Mouse (Mus musculus): ENCODE data around the gene Rpgrip1. TPM values are rescaled to one million over a fixed set of nuclear protein-coding genes. Genes with fewer than 3 reads are reported as not detected.

Gene Rpgrip1
- total and polyA plus RNA-seq, 3 experiments, result 4.8 to 36.0 TPM; not detected in 1

DNA sequence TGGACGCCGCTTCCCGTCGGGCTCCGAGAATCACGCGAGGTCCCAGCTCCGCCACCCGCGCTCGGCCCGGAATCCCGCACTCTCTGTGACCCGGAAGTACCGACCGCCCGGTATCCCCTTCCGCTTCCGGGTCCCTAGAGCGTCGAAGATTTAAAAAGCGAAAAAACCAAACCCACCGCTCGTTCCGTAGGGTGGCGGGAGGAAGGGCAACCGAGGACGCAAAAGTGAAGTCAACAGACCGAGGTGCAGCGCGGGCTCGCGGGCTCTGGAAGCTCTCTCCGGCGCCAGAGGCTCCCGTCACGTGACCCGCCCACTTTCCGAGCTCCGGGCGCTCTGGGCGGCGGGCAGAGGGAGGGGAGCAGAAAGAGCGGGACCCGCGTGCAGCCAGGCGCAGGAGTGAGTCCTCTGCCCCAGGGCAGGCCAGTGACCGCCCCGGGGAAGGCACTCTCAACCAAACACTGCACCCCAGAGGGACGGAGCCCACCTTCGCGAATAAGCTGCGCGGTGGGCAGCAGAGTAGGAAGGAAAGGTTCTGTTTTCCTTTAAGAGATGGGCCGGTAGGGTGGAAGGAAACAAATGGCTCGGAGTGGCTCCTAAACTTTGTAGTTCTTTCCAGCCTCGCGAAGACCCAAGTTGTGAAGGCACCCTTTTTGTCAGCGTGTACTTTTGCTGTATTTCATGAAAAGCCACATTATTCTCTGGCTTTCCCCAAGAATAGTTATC is 86.8 kb downstream of the Rpgrip1 start, which contains the start of gene Supt16:
Gene Supt16 (minus strand): TSS at position 261 of the 723 bp plus-strand sequence.
- H3K4me1 ChIP-seq (ENCODE audit: control insufficient read depth in 1 of 2, insufficient read depth in 2 of 2, low read length in 2 of 2), result peaks cover 23 to 27% of the 10 kb centered on the region in 2 experiments
- peak within 1 kb of the TSS; percentile 100 for H3K27ac ChIP-seq (ENCODE audit: control insufficient read depth, low read depth, low read length)
- peaks cover 45% of the 10 kb centered on the region for H3K79me2 ChIP-seq (ENCODE audit: control insufficient read depth, insufficient read depth, low read length, poor library complexity)
- H3K4me3 ChIP-seq (ENCODE audit: control insufficient read depth in 1 of 2, insufficient read depth in 1 of 2, low read depth in 2 of 2, low read length in 2 of 2), result peak within 1 kb of the TSS; percentile 94 to 99
- H3K9ac ChIP-seq (ENCODE audit: control insufficient read depth, low read depth, low read length, poor library complexity, severe bottlenecking), result peak within 1 kb of the TSS; percentile 100
- no peaks in the 10 kb centered on the region for H3K9me3 ChIP-seq (replicated peaks; ENCODE audit: insufficient read depth, low read length)
- peak; percentile 91 for DNase-seq (ENCODE audit: low read depth, low spot score)
- peaks cover 13 to 53% of the 10 kb centered on the region in 2 experiments for H3K36me3 ChIP-seq (ENCODE audit: control insufficient read depth in 1 of 2, insufficient read depth in 2 of 2, low read length in 2 of 2)
- no peaks in the 10 kb centered on the region for H3K27me3 ChIP-seq (ENCODE audit: control insufficient read depth in 1 of 2, insufficient read depth in 2 of 2, low read length in 2 of 2)
- TF ChIP-seq GABPA (IDR thresholded peaks at IDR 0.05; ENCODE audit: low read depth, low read length) (no peak), MAFK (IDR thresholded peaks at IDR 0.05; ENCODE audit: borderline replicate concordance, low read depth, low read length) (no peak), ZC3H11A (IDR thresholded peaks at IDR 0.05; ENCODE audit: low read depth, low read length) (no peak), MXI1 (IDR thresholded peaks at IDR 0.05; ENCODE audit: low read depth, low read length) (no peak; the same call in none of the 2 replicates), NELFE (IDR thresholded peaks at IDR 0.05; ENCODE audit: low read depth, low read length) (peak; percentile 71), ELF1 (IDR thresholded peaks at IDR 0.05; ENCODE audit: low read depth, low read length) (peak; percentile 84), MYB (IDR thresholded peaks at IDR 0.05; ENCODE audit: low read depth, low read length) (no peak), SMC3 (IDR thresholded peaks at IDR 0.05; ENCODE audit: low read depth, low read length) (no peak), UBTF (IDR thresholded peaks at IDR 0.05; ENCODE audit: borderline replicate concordance, insufficient read depth, low read depth, low read length) (0 out of 2 replicates have a peak, but pooled peaks have one; percentile 47), MYC (IDR thresholded peaks at IDR 0.05; ENCODE audit: low read depth, low read length) (no peak; the same call in 1 of the 2 replicates), SIN3A (IDR thresholded peaks at IDR 0.05; ENCODE audit: low read length) (peak; percentile 84), CHD2 (IDR thresholded peaks at IDR 0.05; ENCODE audit: low read length) (peak; percentile 85), ETS1 (IDR thresholded peaks at IDR 0.05; ENCODE audit: low read depth, low read length) (0 out of 2 replicates have a peak, but pooled peaks have one; percentile 15), MAZ (IDR thresholded peaks at IDR 0.05; ENCODE audit: low read depth, low read length) (peak; percentile 81), USF2 (IDR thresholded peaks at IDR 0.05; ENCODE audit: borderline replicate concordance in 1 of 2, insufficient read depth in 1 of 2, low read depth in 1 of 2, low read length in 2 of 2) (peak; percentile 81 to 91), POLR2AphosphoS2 (IDR thresholded peaks at IDR 0.05; ENCODE audit: low read length) (peak; percentile 96), HCFC1 (IDR thresholded peaks at IDR 0.05; ENCODE audit: low read depth, low read length) (peak; percentile 93), MEF2A (IDR thresholded peaks at IDR 0.05; ENCODE audit: extremely low read depth, insufficient replicate concordance, low read depth, low read length, poor library complexity, severe bottlenecking) (no peak), GATA1 (IDR thresholded peaks at IDR 0.05; ENCODE audit: low read depth, low read length) (no peak), EP300 (IDR thresholded peaks at IDR 0.05; ENCODE audit: low read depth in 1 of 2, low read length in 2 of 2) (no peak), POLR2A (IDR thresholded peaks at IDR 0.05; ENCODE audit: control insufficient read depth in 1 of 2, insufficient read depth in 1 of 2, low read depth in 1 of 2, low read length in 2 of 2, poor library complexity in 1 of 2) (peak in 1 of 2 experiments; percentile 79), CHD1 (IDR thresholded peaks at IDR 0.05; ENCODE audit: low read depth, low read length) (0 out of 2 replicates have a peak, but pooled peaks have one; percentile 59), TBP (IDR thresholded peaks at IDR 0.05; ENCODE audit: low read depth, low read length) (peak; percentile 79; the same call in 1 of the 2 replicates), BHLHE40 (IDR thresholded peaks at IDR 0.05; ENCODE audit: borderline replicate concordance, low read depth, low read length) (peak; percentile 92), ZMIZ1 (IDR thresholded peaks at IDR 0.05; ENCODE audit: low read depth, low read length) (peak; percentile 87), TCF12 (IDR thresholded peaks at IDR 0.05; ENCODE audit: low read depth, low read length) (peak; percentile 52; the same call in 1 of the 2 replicates), CTCF (IDR thresholded peaks at IDR 0.05 in 2 of 3, conservative IDR thresholded peaks at IDR 0.05 in 1 of 3; ENCODE audit: control insufficient read depth in 1 of 3, insufficient read depth in 1 of 3, low read depth in 2 of 3, low read length in 3 of 3, poor library complexity in 1 of 3, severe bottlenecking in 1 of 3) (no peak), KAT2A (conservative IDR thresholded peaks at IDR 0.05; ENCODE audit: low read depth, low read length) (peak; percentile 77; the same call in 1 of the 2 replicates), NRF1 (IDR thresholded peaks at IDR 0.05; ENCODE audit: insufficient read depth, low read depth, low read length, poor library complexity, severe bottlenecking) (0 out of 2 replicates have a peak, but pooled peaks have one; percentile 11), POLR2AphosphoS5 (IDR thresholded peaks at IDR 0.05; ENCODE audit: borderline replicate concordance, low read depth, low read length) (no peak), ZNF384 (IDR thresholded peaks at IDR 0.05; ENCODE audit: low read depth, low read length) (no peak), RAD21 (IDR thresholded peaks at IDR 0.05; ENCODE audit: low read depth, low read length) (no peak), E2F4 (IDR thresholded peaks at IDR 0.05; ENCODE audit: borderline replicate concordance, low read depth, low read length) (peak; percentile 78; the same call in 1 of the 2 replicates), USF1 (IDR thresholded peaks at IDR 0.05; ENCODE audit: low read depth, low read length) (peak; percentile 99), MAX (IDR thresholded peaks at IDR 0.05; ENCODE audit: low read length) (peak; percentile 89)
